Comparison of ENCODE assay signal across 13 mouse cellular contexts in genomic region chr12:108453561-108454044, GRCm38 (mm10).
DNase-seq lines count a peak whose midpoint lies in the region; ATAC-seq and TF ChIP-seq lines count a peak whose summit lies in the region.
"Had no signal": no experiment of that assay in that cellular context is flagged by ENCODE, and none has a peak within 500 bp of the region (broad histone marks: within the 10 kb centered on the region; RNA-seq: fewer than 3 reads in every experiment).

No protein-coding gene starts in this region.

- H3K36me3 ChIP-seq in midbrain, embryonic 13.5 days = peaks cover under 1% of the 10 kb centered on the region
- 0 out of 2 replicates have a peak, but pooled peaks cover 4% of the 10 kb centered on the region for H3K36me3 ChIP-seq in midbrain, embryonic 14.5 days (ENCODE audit: control insufficient read depth, insufficient read depth, low read length)
- H3K36me3 ChIP-seq in intestine, postnatal 0 days (ENCODE audit: control insufficient read depth, insufficient read depth) = no peaks in the 10 kb centered on the region

- WGBS in midbrain, embryonic 13.5 days = 79% methylated on average over 8 of the region's 8 CpGs
- WGBS in midbrain, embryonic 14.5 days = 77% methylated on average over 8 of the region's 8 CpGs
- 81% methylated on average over 8 of the region's 8 CpGs for WGBS in intestine, postnatal 0 days

- peaks cover 37% of the 10 kb centered on the region for H3K4me1 ChIP-seq in midbrain, embryonic 13.5 days (replicated peaks)
- peaks cover 14% of the 10 kb centered on the region; the same call in 1 of the 2 replicates for H3K4me1 ChIP-seq in midbrain, embryonic 14.5 days (ENCODE audit: control insufficient read depth, insufficient read depth, low read length)
- H3K4me1 ChIP-seq in intestine, postnatal 0 days (replicated peaks; ENCODE audit: control insufficient read depth, insufficient read depth, low read length) = no peaks in the 10 kb centered on the region

- no peak for TF ChIP-seq CTCF in intestine, postnatal 0 days (IDR thresholded peaks at IDR 0.05; ENCODE audit: low read depth)

- no peak overlapping the region for H3K9ac ChIP-seq in midbrain, embryonic 13.5 days (replicated peaks)
- H3K9ac ChIP-seq in midbrain, embryonic 14.5 days (replicated peaks; ENCODE audit: low read length) = no peak overlapping the region
- no peak overlapping the region for H3K9ac ChIP-seq in intestine, postnatal 0 days (ENCODE audit: low read depth, low read length)
- H3K9ac ChIP-seq: heart, embryonic 12.5 days; hindbrain, embryonic 12.5 days had no signal

- ATAC-seq in midbrain, embryonic 13.5 days = no peak
- ATAC-seq in midbrain, embryonic 14.5 days (ENCODE audit: low FRiP score, low TSS enrichment) = no peak
- peak; percentile 43 for ATAC-seq in inflammation-experienced regulatory T-cells, adult 6 months
- no peak for ATAC-seq in erythroblast, adult 5-6 weeks (replicated peaks; ENCODE audit: low FRiP score, poor library complexity, severe bottlenecking)
- no peak for ATAC-seq in intestine, postnatal 0 days
- ATAC-seq: lung, postnatal 0 days had no signal

- H3K4me2 ChIP-seq in midbrain, embryonic 13.5 days (replicated peaks) = no peak overlapping the region
- H3K4me2 ChIP-seq in midbrain, embryonic 14.5 days (ENCODE audit: low read length) = no peak overlapping the region
- H3K4me2 ChIP-seq in intestine, postnatal 0 days (replicated peaks; ENCODE audit: low read depth) = no peak overlapping the region
- H3K4me2 ChIP-seq: heart, embryonic 12.5 days; hindbrain, embryonic 12.5 days had no signal

- peak overlapping the region; percentile 10; the same call in 1 of the 2 replicates for H3K27ac ChIP-seq in midbrain, embryonic 13.5 days
- no peak overlapping the region for H3K27ac ChIP-seq in midbrain, embryonic 14.5 days (replicated peaks; ENCODE audit: low read depth, low read length)
- no peak overlapping the region for H3K27ac ChIP-seq in intestine, postnatal 0 days (ENCODE audit: low read depth, low read length)
- H3K27ac ChIP-seq: hindbrain, embryonic 12.5 days had no signal

- DNase-seq in midbrain, embryonic 14.5 days = no peak
- DNase-seq in CD4-positive, CD25-positive, alpha-beta regulatory T cell, adult 2 months (ENCODE audit: low read depth, low spot score) = peak; percentile 47
- DNase-seq in T-cell, adult 2 months (ENCODE audit: low spot score) = peak; percentile 20
- no peak for DNase-seq in heart, adult 8-10 months (ENCODE audit: low spot score)
- DNase-seq: layer of hippocampus, postnatal 36 days; right cerebral cortex, adult 18-20 months had no signal

- no peaks in the 10 kb centered on the region for H3K9me3 ChIP-seq in midbrain, embryonic 13.5 days
- H3K9me3 ChIP-seq in midbrain, embryonic 14.5 days (ENCODE audit: control insufficient read depth, low read length) = no peaks in the 10 kb centered on the region
- H3K9me3 ChIP-seq in intestine, postnatal 0 days (ENCODE audit: control insufficient read depth) = no peaks in the 10 kb centered on the region
- H3K9me3 ChIP-seq: heart, embryonic 12.5 days; hindbrain, embryonic 12.5 days had no signal

- no peak overlapping the region for H3K4me3 ChIP-seq in midbrain, embryonic 13.5 days (replicated peaks)
- H3K4me3 ChIP-seq in midbrain, embryonic 14.5 days (replicated peaks; ENCODE audit: low read depth, low read length) = no peak overlapping the region
- H3K4me3 ChIP-seq in intestine, postnatal 0 days (ENCODE audit: low read depth, low read length) = no peak overlapping the region
- H3K4me3 ChIP-seq: heart, embryonic 12.5 days; hindbrain, embryonic 12.5 days had no signal

- H3K27me3 ChIP-seq in midbrain, embryonic 13.5 days = no peaks in the 10 kb centered on the region
- H3K27me3 ChIP-seq in midbrain, embryonic 14.5 days (ENCODE audit: control insufficient read depth, insufficient read depth, low read length) = no peaks in the 10 kb centered on the region
- no peaks in the 10 kb centered on the region for H3K27me3 ChIP-seq in intestine, postnatal 0 days (replicated peaks; ENCODE audit: control insufficient read depth, insufficient read depth, low read length)
- H3K27me3 ChIP-seq: heart, embryonic 12.5 days; hindbrain, embryonic 12.5 days had no signal

Comparison
In these comparisons a context has a peak if more than half of its experiments do, and no peak if none do; other contexts are left out.
1. DNase-seq: peak in CD4-positive, CD25-positive, alpha-beta regulatory T cell, adult 2 months (single experiment) and T-cell, adult 2 months (single experiment); none in midbrain, embryonic 14.5 days (single experiment) and heart, adult 8-10 months (single experiment).